Mouse (Mus musculus) urinary bladder, postnatal 14 days (tissue): ENCODE data around the gene Crnn.
A peak's percentile ranks its signal among the peaks of the same experiment; 100 is the strongest.

Experiments
- DNase-seq: peaks from one replicate; pipeline ENCODE4 v3.0.0; 2021; ENCODE audit warnings: low spot score

Gene Crnn

GRCm38 (mm10) chr3:93144510-93145051, at the start of gene Crnn:
TSS of gene Crnn (plus strand) at chr3:93144787.
- DNase-seq: no peak

GRCm38 (mm10) chr3:93096447-93096846, 48.1 kb upstream of the Crnn start:
- no peak for DNase-seq

GRCm38 (mm10) chr3:93111668-93112067, 32.9 kb upstream of the Crnn start:
- no peak for DNase-seq

DNA sequence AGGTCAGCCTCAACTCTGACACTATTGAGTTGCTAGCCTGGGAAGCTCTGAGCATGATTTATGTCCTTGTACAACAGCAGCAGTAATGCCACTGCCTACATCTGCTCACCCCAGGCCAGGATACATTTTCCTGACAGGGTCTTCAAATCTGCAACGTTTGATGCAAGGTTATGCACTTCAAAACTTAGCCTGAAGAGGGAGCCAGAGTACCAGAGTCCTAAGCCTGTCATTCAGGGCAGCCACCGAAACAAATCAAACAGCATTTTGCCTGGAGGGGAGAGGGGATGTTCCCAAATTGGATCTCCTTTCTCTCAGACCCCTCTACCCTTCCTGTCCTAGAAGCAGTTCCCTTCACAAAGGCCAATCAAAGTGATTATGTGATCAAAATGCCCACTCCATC, 30.1 kb upstream of the Crnn start:
- peak; percentile 29 for DNase-seq

- no peak for DNase-seq
These were observed 25.5 kb upstream of the Crnn start for GRCm38 (mm10) chr3:93119101-93119500.

DNA sequence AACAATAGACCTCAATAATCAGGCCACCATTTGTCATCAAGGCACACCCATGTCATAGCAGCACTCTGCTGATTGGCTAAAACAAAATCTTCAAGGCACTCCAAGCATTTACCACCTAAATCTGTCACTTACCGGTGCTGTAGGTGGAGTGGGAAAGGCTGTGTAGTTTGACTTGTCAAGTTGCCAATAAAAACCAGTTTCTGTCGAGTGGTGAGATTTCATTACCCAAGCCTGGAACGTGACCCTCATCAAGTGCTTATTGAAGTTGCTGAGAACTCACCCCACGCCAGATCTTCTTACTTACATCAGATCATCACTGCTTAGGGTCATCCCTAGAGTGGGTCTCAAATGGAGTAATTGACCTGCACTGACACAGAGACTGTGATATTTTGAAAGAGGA, 16.5 kb upstream of the Crnn start:
- DNase-seq: no peak

DNA sequence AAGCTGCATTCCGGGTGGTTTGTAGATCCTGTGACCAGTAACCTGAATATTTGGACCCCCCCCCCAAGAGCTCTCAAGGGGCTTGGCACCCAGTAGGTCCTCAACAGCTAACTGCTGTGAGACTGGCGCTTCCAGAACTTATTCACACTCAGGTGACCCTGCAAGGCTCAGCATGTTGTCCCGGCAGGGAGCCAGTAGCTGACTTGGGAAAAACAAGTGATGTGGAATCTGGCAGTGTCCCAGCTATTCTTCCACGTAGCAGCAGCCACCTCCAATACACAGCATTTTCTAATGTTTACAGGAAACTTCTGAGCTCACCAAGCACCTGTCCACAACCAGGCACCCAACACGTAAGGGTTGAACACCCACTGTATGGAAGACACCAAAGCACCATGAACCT, 15.5 kb upstream of the Crnn start:
- no peak for DNase-seq

GRCm38 (mm10) chr3:93130460-93130859, 14.1 kb upstream of the Crnn start:
- peak; percentile 63 for DNase-seq

GRCm38 (mm10) chr3:93162502-93162901, 17.9 kb downstream of the Crnn start:
- no peak for DNase-seq

- no peak for DNase-seq
These were observed 18.5 kb downstream of the Crnn start for GRCm38 (mm10) chr3:93162996-93163592.

DNA sequence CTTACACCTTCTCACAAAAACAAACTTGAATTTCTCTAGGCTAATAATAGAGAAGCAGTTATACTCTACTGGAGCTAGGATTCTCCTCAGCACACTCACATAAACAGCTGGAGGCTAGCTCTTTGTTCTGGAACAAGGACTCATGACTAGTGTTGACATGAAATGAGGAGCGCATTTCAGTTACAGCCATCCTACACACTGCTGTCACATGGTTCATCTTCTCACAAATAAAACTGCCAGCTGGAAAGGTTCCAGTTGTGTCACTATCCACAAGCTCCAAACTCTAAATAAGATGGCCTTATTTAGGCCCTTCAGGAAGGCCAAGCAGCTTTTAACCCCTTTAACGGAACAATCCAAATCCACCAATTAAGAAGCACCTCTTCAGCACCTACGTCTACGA, 36.3 kb downstream of the Crnn start:
- DNase-seq: no peak

DNA sequence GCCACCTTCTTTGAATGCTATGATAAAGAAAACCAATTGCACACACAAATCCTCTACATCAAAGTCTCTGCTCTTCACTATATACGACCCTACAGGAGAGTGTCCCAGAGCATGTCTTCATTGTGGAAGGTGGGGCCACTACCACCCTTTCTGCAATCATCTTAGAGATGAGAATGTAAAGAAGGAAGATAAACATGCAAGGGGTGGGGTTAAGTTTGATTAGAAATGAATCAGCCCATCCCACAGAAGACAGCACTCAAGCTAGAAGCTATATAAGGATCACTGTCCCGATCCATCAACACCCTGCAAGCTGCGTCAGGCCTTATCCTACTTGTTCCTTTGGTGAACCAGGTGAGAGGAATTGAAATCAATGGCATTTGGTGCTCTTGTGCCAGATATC, 52.4 kb downstream of the Crnn start, which contains the start of gene Flg2:
Flg2 (plus strand) TSS at position 301 of the 400 bp plus-strand sequence.
- DNase-seq: no peak
